Mouse (Mus musculus) heart, embryonic 15.5 days (tissue): Measurements from ENCODE around the gene 4933411K16Rik. TPM values are rescaled to one million over a fixed set of nuclear protein-coding genes. Genes with fewer than 3 reads are reported as not detected.

ENCODE experiments used
- ATAC-seq: fragments of 200-750 bp; cut with Nextera tagmentation; replicated peaks from 2 replicates; pipeline ENCODE4 v1.8.0; 2017; ENCODE audit warnings: low read depth, moderate TSS enrichment; ENCODE audit not compliant: insufficient number of reproducible peaks, insufficient read depth, low FRiP score
- H3K27ac ChIP-seq: fragments of 300-500 bp; sonication (generic); 2 replicates; pipeline ENCODE4 v1.5.1; 2015; ENCODE audit warnings: mild to moderate bottlenecking, inconsistent platforms
- H3K27me3 ChIP-seq: fragments of 300-500 bp; sonication (generic); 2 replicates; pipeline ENCODE4 v1.6.1; 2015; ENCODE audit warnings: inconsistent platforms
- H3K36me3 ChIP-seq: fragments of 300-500 bp; sonication (generic); 2 replicates; pipeline ENCODE4 v1.6.1; 2015; ENCODE audit warnings: mild to moderate bottlenecking, inconsistent platforms
- H3K4me1 ChIP-seq: fragments of 300-500 bp; sonication (generic); replicated peaks from 2 replicates; pipeline ENCODE4 v1.6.1; 2015; ENCODE audit warnings: inconsistent platforms
- H3K4me2 ChIP-seq: fragments of 300-500 bp; sonication (generic); 2 replicates; pipeline ENCODE4 v1.6.1; 2015; ENCODE audit warnings: inconsistent platforms, mild to moderate bottlenecking, moderate library complexity
- H3K4me3 ChIP-seq: fragments of 300-500 bp; sonication (generic); 2 replicates; pipeline ENCODE4 v1.5.1; 2015; ENCODE audit warnings: mild to moderate bottlenecking, inconsistent platforms
- H3K9ac ChIP-seq: fragments of 300-500 bp; sonication (generic); 2 replicates; pipeline ENCODE4 v1.6.1; 2015; ENCODE audit warnings: mild to moderate bottlenecking, inconsistent platforms
- H3K9me3 ChIP-seq: fragments of 300-500 bp; sonication (generic); replicated peaks from 2 replicates; pipeline ENCODE4 v1.6.1; 2016; ENCODE audit warnings: inconsistent platforms
- WGBS: fragments of 180-500 bp; shearing (Covaris S2); methylation state at CpG from one replicate; pipeline ENCODE4 v1.1.7; 2015; ENCODE audit warnings: mixed read lengths; 5-methylcytosine and 5-hydroxymethylcytosine counted together
- polyA plus RNA-seq: library from polyadenylated mRNA; unstranded; fragments of >200 nt; fragmentation: Nextera tagmentation; extraction: Ambion mirVana; gene quantifications from 2 replicates; pipeline ENCODE4 v1.2.1, GENCODE M21; 2015

4933411K16Rik gene
- polyA plus RNA-seq, 1 experiment from 2014 or later, result not detected

- Histone ChIP-seq H3K36me3 (0 out of 2 replicates have a peak, but pooled peaks cover 3% of the 10 kb centered on the region), H3K4me3 (no peak overlapping the region), H3K9me3 (no peaks in the 10 kb centered on the region), H3K27me3 (peaks cover 7% of the 10 kb centered on the region; the same call in 1 of the 2 replicates), H3K27ac (no peak overlapping the region), H3K4me2 (no peak overlapping the region), H3K9ac (no peak overlapping the region), H3K4me1 (peaks cover 18% of the 10 kb centered on the region)
- no peak for ATAC-seq
- 67% methylated on average over 3 of the region's 3 CpGs for whole genome bisulfite sequencing
Observed at GRCm38 (mm10) chr19:42036357-42036756, 15.7 kb upstream of the 4933411K16Rik start.

GRCm38 (mm10) chr19:42037167-42037702, 14.8 kb upstream of the 4933411K16Rik start:
- Histone ChIP-seq H3K9me3 (no peaks in the 10 kb centered on the region), H3K9ac (no peak overlapping the region), H3K36me3 (0 out of 2 replicates have a peak, but pooled peaks cover 3% of the 10 kb centered on the region), H3K4me1 (peaks cover 18% of the 10 kb centered on the region), H3K4me2 (no peak overlapping the region), H3K4me3 (no peak overlapping the region), H3K27me3 (peaks cover 8% of the 10 kb centered on the region; the same call in 1 of the 2 replicates), H3K27ac (no peak overlapping the region)
- no peak for ATAC-seq
- WGBS, result 43% methylated on average over 11 of the region's 11 CpGs

GRCm38 (mm10) chr19:42038310-42038709, 13.7 kb upstream of the 4933411K16Rik start:
- Histone ChIP-seq H3K4me1 (peaks cover 18% of the 10 kb centered on the region), H3K27ac (no peak overlapping the region), H3K9ac (no peak overlapping the region), H3K9me3 (no peaks in the 10 kb centered on the region), H3K4me3 (no peak overlapping the region), H3K4me2 (no peak overlapping the region), H3K36me3 (0 out of 2 replicates have a peak, but pooled peaks cover 3% of the 10 kb centered on the region), H3K27me3 (peaks cover 10% of the 10 kb centered on the region; the same call in 1 of the 2 replicates)
- WGBS, result 88% methylated on average over 12 of the region's 12 CpGs
- ATAC-seq, result no peak

GRCm38 (mm10) chr19:42043988-42044387, 8.1 kb upstream of the 4933411K16Rik start:
- Histone ChIP-seq H3K27me3 (peaks cover 10% of the 10 kb centered on the region; the same call in 1 of the 2 replicates), H3K4me3 (no peak overlapping the region), H3K36me3 (no peaks in the 10 kb centered on the region), H3K4me2 (no peak overlapping the region), H3K27ac (no peak overlapping the region), H3K4me1 (peaks cover 4% of the 10 kb centered on the region), H3K9me3 (no peaks in the 10 kb centered on the region), H3K9ac (no peak overlapping the region)
- 89% methylated on average over 6 of the region's 6 CpGs for WGBS
- ATAC-seq, result no peak

- peak within 1 kb of the TSS; percentile 47 for H3K4me3 ChIP-seq
- H3K36me3 ChIP-seq, result no peaks in the 10 kb centered on the region
- H3K27me3 ChIP-seq, result peaks cover 3% of the 10 kb centered on the region; the same call in 1 of the 2 replicates
- ATAC-seq, result peak; percentile 91
- no peaks in the 10 kb centered on the region for H3K9me3 ChIP-seq
- H3K9ac ChIP-seq, result peak within 1 kb of the TSS; percentile 16
- H3K4me2 ChIP-seq, result peak within 1 kb of the TSS; percentile 66
- 20% methylated on average over 23 of the region's 23 CpGs for WGBS
- peaks cover 4% of the 10 kb centered on the region for H3K4me1 ChIP-seq
- H3K27ac ChIP-seq, result no peak within 1 kb of the TSS
Observed at GRCm38 (mm10) chr19:42045269-42046102, 6.6 kb upstream of the 4933411K16Rik start, which contains the start of gene Hoga1. Hoga1 (plus strand) TSS chr19:42045610.

GRCm38 (mm10) chr19:42050251-42050650, 1.8 kb upstream of the 4933411K16Rik start:
- no peak overlapping the region for H3K4me3 ChIP-seq
- H3K36me3 ChIP-seq, result no peaks in the 10 kb centered on the region
- H3K9ac ChIP-seq, result no peak overlapping the region
- WGBS, result 70% methylated on average over 1 of the region's 1 CpGs
- H3K27me3 ChIP-seq, result no peaks in the 10 kb centered on the region
- no peak overlapping the region for H3K4me2 ChIP-seq
- H3K27ac ChIP-seq, result no peak overlapping the region
- ATAC-seq, result no peak
- peaks cover 8% of the 10 kb centered on the region for H3K4me1 ChIP-seq
- H3K9me3 ChIP-seq, result no peaks in the 10 kb centered on the region

- Histone ChIP-seq H3K9me3 (no peaks in the 10 kb centered on the region), H3K4me3 (no peak overlapping the region), H3K27me3 (no peaks in the 10 kb centered on the region), H3K4me2 (no peak overlapping the region), H3K9ac (no peak overlapping the region), H3K27ac (no peak overlapping the region), H3K36me3 (no peaks in the 10 kb centered on the region), H3K4me1 (0 out of 2 replicates have a peak, but pooled peaks cover 4% of the 10 kb centered on the region)
- ATAC-seq, result no peak
- WGBS, result 86% methylated on average over 3 of the region's 3 CpGs
Observed at GRCm38 (mm10) chr19:42051351-42051750, 697 bp upstream of the 4933411K16Rik start.

- H3K4me2 ChIP-seq, result no peak overlapping the region
- ATAC-seq, result no peak
- no peaks in the 10 kb centered on the region for H3K36me3 ChIP-seq
- 56% methylated on average over 6 of the region's 6 CpGs for WGBS
- no peak overlapping the region for H3K9ac ChIP-seq
- no peak overlapping the region for H3K4me3 ChIP-seq
- 0 out of 2 replicates have a peak, but pooled peaks cover 4% of the 10 kb centered on the region for H3K4me1 ChIP-seq
- no peaks in the 10 kb centered on the region for H3K27me3 ChIP-seq
- no peak overlapping the region for H3K27ac ChIP-seq
- H3K9me3 ChIP-seq, result no peaks in the 10 kb centered on the region
Observed at GRCm38 (mm10) chr19:42054255-42054654, 2.2 kb downstream of the 4933411K16Rik start.

GRCm38 (mm10) chr19:42055881-42056280, 3.8 kb downstream of the 4933411K16Rik start:
- Histone ChIP-seq H3K36me3 (no peaks in the 10 kb centered on the region), H3K27ac (no peak overlapping the region), H3K9me3 (no peaks in the 10 kb centered on the region), H3K9ac (no peak overlapping the region), H3K27me3 (no peaks in the 10 kb centered on the region), H3K4me1 (0 out of 2 replicates have a peak, but pooled peaks cover 4% of the 10 kb centered on the region), H3K4me3 (no peak overlapping the region), H3K4me2 (no peak overlapping the region)
- ATAC-seq, result no peak
- 84% methylated on average over 2 of the region's 2 CpGs for WGBS

- Histone ChIP-seq H3K9me3 (no peaks in the 10 kb centered on the region), H3K4me2 (no peak overlapping the region), H3K27me3 (no peaks in the 10 kb centered on the region), H3K9ac (no peak overlapping the region), H3K36me3 (no peaks in the 10 kb centered on the region), H3K4me3 (no peak overlapping the region), H3K27ac (no peak overlapping the region), H3K4me1 (0 out of 2 replicates have a peak, but pooled peaks cover 4% of the 10 kb centered on the region)
- ATAC-seq, result no peak
- WGBS, result 74% methylated on average over 6 of the region's 6 CpGs
Observed at GRCm38 (mm10) chr19:42056719-42057409, 4.8 kb downstream of the 4933411K16Rik start.

- Histone ChIP-seq H3K9me3 (no peaks in the 10 kb centered on the region), H3K27me3 (no peaks in the 10 kb centered on the region), H3K9ac (no peak overlapping the region), H3K4me2 (no peak overlapping the region), H3K4me1 (0 out of 2 replicates have a peak, but pooled peaks cover 4% of the 10 kb centered on the region), H3K27ac (no peak overlapping the region), H3K4me3 (no peak overlapping the region), H3K36me3 (no peaks in the 10 kb centered on the region)
- ATAC-seq, result no peak
- WGBS, result 55% methylated on average over 7 of the region's 7 CpGs
Observed at GRCm38 (mm10) chr19:42058426-42058825, 6.4 kb downstream of the 4933411K16Rik start.
